Comparison of ENCODE assay signal across 7 mouse cellular contexts in the genomic region with DNA sequence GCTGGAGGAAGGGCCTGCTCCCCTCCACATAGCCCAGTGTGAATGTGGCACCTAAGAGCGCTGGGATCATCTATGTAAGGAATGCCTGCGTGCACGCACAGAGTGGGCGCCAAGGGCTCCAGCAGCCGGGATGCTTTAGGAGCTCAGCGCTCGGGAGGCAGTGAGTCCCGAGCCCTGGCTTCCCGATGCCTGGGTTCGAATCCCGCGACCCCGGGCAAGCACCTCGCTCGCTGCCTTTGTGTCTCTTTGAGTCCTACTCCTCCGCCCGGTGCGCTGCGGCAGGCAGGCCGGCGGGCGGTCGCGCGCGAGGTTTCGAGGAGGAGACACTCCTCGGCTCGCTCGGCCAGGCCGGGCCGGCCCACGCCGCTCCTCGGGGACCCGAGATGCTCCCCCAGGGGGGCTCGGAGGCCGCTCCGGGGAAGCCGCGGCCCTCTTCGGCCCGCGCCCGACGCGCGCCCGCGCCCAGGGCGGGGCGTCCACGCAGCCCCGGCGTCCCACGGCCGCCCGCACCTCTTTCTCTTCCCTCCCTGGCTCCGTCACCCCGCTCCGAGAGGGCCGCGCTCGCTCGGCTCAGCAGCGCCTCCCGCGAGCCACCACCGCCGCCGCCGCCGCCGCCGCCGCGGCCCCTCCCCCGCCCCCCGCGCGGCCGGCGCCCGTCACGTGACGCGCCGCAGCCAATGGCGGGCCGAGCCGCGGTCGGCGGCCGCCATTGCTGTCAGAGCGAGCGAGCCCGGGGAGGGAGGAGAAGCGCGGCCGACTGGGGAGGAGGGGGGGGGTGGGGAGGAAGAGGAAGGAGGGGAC. TPM values are rescaled to one million over a fixed set of nuclear protein-coding genes. Genes with fewer than 3 reads are reported as not detected.
A peak's percentile ranks its signal among the peaks of the same experiment; 100 is the strongest.
DNase-seq lines count a peak whose midpoint lies in the region; ATAC-seq lines count a peak whose summit lies in the region.

No protein-coding gene starts in this region.

- peak overlapping the region; percentile 93 for H3K9ac ChIP-seq in intestine, embryonic 16.5 days (ENCODE audit: low read depth, low read length)
- H3K9ac ChIP-seq in midbrain, embryonic 12.5 days (replicated peaks): peak overlapping the region; percentile 91

- peaks cover 3% of the 10 kb centered on the region; the same call in 1 of the 2 replicates for H3K9me3 ChIP-seq in intestine, embryonic 16.5 days (ENCODE audit: control insufficient read depth, low read length)
- H3K9me3 ChIP-seq in limb, embryonic 10.5 days (replicated peaks): no peaks in the 10 kb centered on the region
- no peaks in the 10 kb centered on the region for H3K9me3 ChIP-seq in midbrain, embryonic 12.5 days

- no peaks in the 10 kb centered on the region for H3K27me3 ChIP-seq in intestine, embryonic 16.5 days (replicated peaks; ENCODE audit: control insufficient read depth, insufficient read depth, low read length)
- H3K27me3 ChIP-seq in limb, embryonic 10.5 days (ENCODE audit: low read depth, poor library complexity, severe bottlenecking): 0 out of 2 replicates have a peak, but pooled peaks cover 10% of the 10 kb centered on the region
- peaks cover 32% of the 10 kb centered on the region for H3K27me3 ChIP-seq in midbrain, embryonic 12.5 days

- peak overlapping the region; percentile 79 for H3K4me3 ChIP-seq in intestine, embryonic 16.5 days (ENCODE audit: low read length)
- H3K4me3 ChIP-seq in limb, embryonic 10.5 days: peak overlapping the region; percentile 88
- peak overlapping the region; percentile 90 for H3K4me3 ChIP-seq in midbrain, embryonic 12.5 days

- DNase-seq in adrenal gland, adult 18-20 months (ENCODE audit: low spot score in 2 of 2): peak; percentile 82 to 87
- DNase-seq in embryo, embryonic 10.5 days (ENCODE audit: low spot score): peak; percentile 91
- DNase-seq in gastrocnemius, postnatal 36 days: peak; percentile 77 to 79
- peak; percentile 91 for DNase-seq in limb, embryonic 10.5 days (ENCODE audit: low spot score)
- DNase-seq in skeletal muscle tissue, adult 2 months (ENCODE audit: low read depth, low spot score): peak; percentile 82

- H3K36me3 ChIP-seq in intestine, embryonic 16.5 days (ENCODE audit: control insufficient read depth, insufficient read depth, low read length): no peaks in the 10 kb centered on the region
- no peaks in the 10 kb centered on the region for H3K36me3 ChIP-seq in limb, embryonic 10.5 days
- no peaks in the 10 kb centered on the region for H3K36me3 ChIP-seq in midbrain, embryonic 12.5 days

- peak overlapping the region; percentile 86 for H3K27ac ChIP-seq in intestine, embryonic 16.5 days (ENCODE audit: low read length)
- peak overlapping the region; percentile 98 for H3K27ac ChIP-seq in limb, embryonic 10.5 days
- H3K27ac ChIP-seq in midbrain, embryonic 12.5 days (replicated peaks): peak overlapping the region; percentile 95

- WGBS in intestine, embryonic 16.5 days: under 1% methylated on average over 66 of the region's 101 CpGs
- WGBS in limb, embryonic 10.5 days: 2% methylated on average over 90 of the region's 101 CpGs
- WGBS in midbrain, embryonic 12.5 days: under 1% methylated on average over 43 of the region's 101 CpGs

- H3K4me1 ChIP-seq in intestine, embryonic 16.5 days (ENCODE audit: control insufficient read depth, insufficient read depth, low read length): peaks cover 14% of the 10 kb centered on the region; the same call in 1 of the 2 replicates
- peaks cover 56% of the 10 kb centered on the region for H3K4me1 ChIP-seq in limb, embryonic 10.5 days
- peaks cover 29% of the 10 kb centered on the region for H3K4me1 ChIP-seq in midbrain, embryonic 12.5 days

- ATAC-seq in intestine, embryonic 16.5 days: peak; percentile 91
- ATAC-seq in midbrain, embryonic 12.5 days (ENCODE audit: low FRiP score, low read depth): peak; percentile 82

- peak overlapping the region; percentile 85 for H3K4me2 ChIP-seq in intestine, embryonic 16.5 days (ENCODE audit: low read depth, low read length)
- H3K4me2 ChIP-seq in midbrain, embryonic 12.5 days (replicated peaks): peak overlapping the region; percentile 84

- intact Hi-C loops in gastrocnemius, postnatal 36 days (cut with DNase I): loop anchor here (2.0 to 5.0 kb wide), 3 partner anchors 45 to 179 kb away; no protein-coding TSS in a partner anchor

RNA-seq across cellular contexts. Expression of a gene that starts 0.7 kb away (rescaled TPM):
- total RNA-seq in adrenal gland, adult 18-20 months (2021): 10 to 100 TPM; 33.9 to 38.2 TPM
- total RNA-seq in gastrocnemius, postnatal 36 days (2021): 10 to 100 TPM; 20.4 to 22.4 TPM
- 6.4 and 6.6 TPM in 2 replicates for polyA plus RNA-seq in intestine, embryonic 16.5 days (2015; fragmentation: Nextera tagmentation; extraction: Ambion mirVana)
- polyA plus RNA-seq in limb, embryonic 10.5 days (2016; fragmentation: Nextera tagmentation; extraction: Ambion mirVana): 11.1 and 13.9 TPM in 2 replicates
- 14.5 and 14.7 TPM in 2 replicates for polyA plus RNA-seq in midbrain, embryonic 12.5 days (2016; fragmentation: Nextera tagmentation; extraction: Ambion mirVana)

Comparison
In these comparisons a context has a peak if more than half of its experiments do, and no peak if none do; other contexts are left out.
1. Peak in every context shown above with its lines: DNase-seq, ATAC-seq, H3K4me3 ChIP-seq and H3K27ac ChIP-seq.